Mouse (Mus musculus): ENCODE measurements around the gene Gm3776.
"Not testable (repeated sequence)": the region's sequence is repeated elsewhere in the genome, so short reads cannot be mapped to it uniquely, and the experiment has no call there.

DNA sequence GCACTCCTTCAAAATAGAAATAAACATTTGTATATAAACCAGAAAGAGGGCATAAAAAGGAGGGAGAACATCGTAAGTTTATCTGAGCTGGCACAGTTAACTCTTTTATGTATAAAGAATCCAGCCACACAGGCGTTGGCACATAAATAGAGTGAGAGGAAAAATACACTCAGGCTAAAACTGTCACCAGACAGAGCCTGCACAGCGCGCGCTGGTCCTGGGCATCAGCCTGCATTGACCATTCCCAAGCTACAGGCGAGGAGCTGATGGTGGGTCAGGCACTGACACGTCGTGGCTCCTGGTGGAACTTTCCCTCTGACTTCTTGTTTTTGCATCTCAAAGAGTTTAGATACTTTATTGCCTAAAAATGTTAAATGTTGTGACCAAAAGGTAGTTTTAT lies 35.5 kb downstream of the Gm3776 start:
- TF ChIP-seq CTCF (IDR thresholded peaks at IDR 0.05; ENCODE audit: low read depth, low read length); POLR2A (IDR thresholded peaks at IDR 0.05; ENCODE audit: extremely low read depth, insufficient read depth, low read length): not testable (repeated sequence)
